Mouse (Mus musculus) ES-E14 (cell line): ENCODE data around the gene Hira. TPM values are rescaled to one million over a fixed set of nuclear protein-coding genes. Genes with fewer than 3 reads are reported as not detected.

Experiments used
- DNase-seq: peaks from one replicate; pipeline ENCODE4 v3.0.0-alpha.2; 2013; ENCODE audit warnings: low read depth, low spot score
- H3K27ac ChIP-seq: 2 replicates; pipeline ENCODE4 v1.5.1; 2012; ENCODE audit warnings: low read depth, mild to moderate bottlenecking, low read length, moderate library complexity, mixed read lengths; ENCODE audit not compliant: poor library complexity, insufficient read depth, severe bottlenecking
- H3K36me3 ChIP-seq: 2 replicates; pipeline ENCODE4 v1.6.1; 2012; ENCODE audit warnings: mild to moderate bottlenecking, low read length, moderate library complexity, mixed read lengths; ENCODE audit not compliant: control insufficient read depth, poor library complexity, insufficient read depth, severe bottlenecking
- H3K4me1 ChIP-seq, 2 experiments: fragments of 150-350 bp in 1 of 2; sonication (generic) in 1 of 2; 2 replicates each; pipeline ENCODE4 v1.6.1; 2012; ENCODE audit warnings: low read length in 2 of 2, mild to moderate bottlenecking in 1 of 2, mixed read lengths in 1 of 2; ENCODE audit not compliant: control insufficient read depth in 2 of 2, insufficient read depth in 2 of 2, poor library complexity in 1 of 2
- H3K4me3 ChIP-seq, 2 experiments: fragments of 150-350 bp in 1 of 2; sonication (generic) in 1 of 2; 2 replicates each; pipeline ENCODE4 v1.5.1; 2012; ENCODE audit warnings: low read length in 2 of 2, low read depth in 1 of 2, mild to moderate bottlenecking in 1 of 2, mixed read lengths in 1 of 2; ENCODE audit not compliant: insufficient read depth in 1 of 2, poor library complexity in 1 of 2, severe bottlenecking in 1 of 2
- H3K9ac ChIP-seq: 2 replicates; pipeline ENCODE4 v1.6.1; 2012; ENCODE audit warnings: low read depth, mild to moderate bottlenecking, low read length, mixed read lengths; ENCODE audit not compliant: poor library complexity, insufficient read depth, severe bottlenecking
- H3K9me3 ChIP-seq: fragments of 150-350 bp; sonication (generic); 2 replicates; pipeline ENCODE4 v1.6.1; 2012; ENCODE audit warnings: low read depth, mild to moderate bottlenecking, low read length; ENCODE audit not compliant: control insufficient read depth, insufficient read depth
- CHD2 ChIP-seq: IDR thresholded peaks from 2 replicates; pipeline ENCODE4 v1.6.1; 2014; ENCODE audit warnings: mild to moderate bottlenecking, low read depth, low read length, inconsistent platforms
- HCFC1 ChIP-seq: IDR thresholded peaks from 2 replicates; pipeline ENCODE4 v1.6.1; 2012; ENCODE audit warnings: low read length, inconsistent platforms, borderline replicate concordance; ENCODE audit not compliant: insufficient read depth
- MAFK ChIP-seq: IDR thresholded peaks from 2 replicates; pipeline ENCODE4 v1.6.1; 2014; ENCODE audit warnings: mild to moderate bottlenecking, low read depth, low read length, inconsistent platforms; ENCODE audit not compliant: insufficient read depth
- ZC3H11A ChIP-seq: IDR thresholded peaks from 2 replicates; pipeline ENCODE4 v1.6.1; 2012; ENCODE audit warnings: low read depth, mild to moderate bottlenecking, inconsistent platforms, low read length, borderline replicate concordance
- ZNF384 ChIP-seq: IDR thresholded peaks from 2 replicates; pipeline ENCODE4 v1.6.1; 2012; ENCODE audit warnings: low read depth, low read length, inconsistent platforms
- in situ Hi-C, 2 experiments: fragments of 600-800 bp; cut with MboI; formaldehyde crosslinking; loops; one replicate each; pipeline ENCODE4 v1.15.1; 2025; ENCODE audit warnings: low sequenced_read_pairs in 2 of 2, inconsistent platforms in 1 of 2; ENCODE audit not compliant: unreplicated experiment in 2 of 2
- total RNA-seq: library from RNA; depleted of rRNA; stranded (reverse); fragments of 300-350 nt; gene quantifications from 2 replicates; pipeline ENCODE4 v1.2.3, GENCODE M21; 2012

The Hira gene
- total RNA-seq, 1 experiment: 58.2 TPM

DNA sequence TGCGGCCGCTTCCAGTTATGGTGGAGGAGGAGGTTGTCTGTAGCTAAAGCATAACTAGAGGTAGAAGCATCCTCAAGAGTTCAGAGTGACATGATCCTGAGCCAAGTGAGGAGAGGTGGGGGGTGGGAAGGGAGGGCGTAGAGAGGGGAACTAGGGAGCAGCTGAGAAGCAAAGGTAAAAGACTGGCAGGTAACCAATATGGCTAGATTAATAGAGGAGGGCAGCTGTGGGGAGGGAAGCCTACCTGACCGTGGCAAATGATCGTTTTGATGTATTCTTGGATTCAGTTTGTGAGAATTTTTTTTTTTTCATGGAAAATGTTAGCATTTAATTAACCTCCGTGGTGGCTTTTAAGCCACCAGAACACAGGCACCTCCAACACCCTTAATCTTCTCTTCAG, 67.1 kb downstream of the Hira start:
- H3K9ac ChIP-seq: no peak overlapping the region
- in situ Hi-C loops: no loop called here
- no peak for TF ChIP-seq ZC3H11A
- TF ChIP-seq ZNF384: no peak
- TF ChIP-seq HCFC1: no peak
- TF ChIP-seq MAFK: no peak
- no peak for TF ChIP-seq CHD2
- peaks cover 26% of the 10 kb centered on the region for H3K36me3 ChIP-seq
- no peak for DNase-seq
- H3K9me3 ChIP-seq: no peaks in the 10 kb centered on the region
- H3K4me3 ChIP-seq: no peak overlapping the region
- H3K4me1 ChIP-seq: peaks cover 0 to 2% of the 10 kb centered on the region in 2 experiments; a peak in 1 of 4 replicates
- no peak overlapping the region for H3K27ac ChIP-seq

DNA sequence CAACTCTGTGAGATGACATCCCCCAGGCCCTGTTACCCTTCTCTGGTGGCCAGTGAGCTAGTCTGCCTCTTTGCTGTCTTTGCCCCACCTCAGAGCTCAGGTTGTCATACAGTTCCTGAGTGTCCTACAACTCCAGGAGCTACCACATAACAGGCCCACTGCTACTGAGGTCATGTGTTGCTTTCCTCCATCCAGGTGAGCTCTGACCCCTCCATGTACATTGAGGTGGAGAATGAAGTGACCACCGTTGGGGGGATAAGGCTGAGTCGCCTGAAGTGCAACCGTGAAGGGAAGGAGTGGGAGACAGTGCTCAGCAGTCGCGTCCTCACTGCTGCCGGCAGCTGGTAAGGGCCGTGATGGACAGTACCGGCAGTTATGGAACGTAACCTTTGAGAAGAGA, 72.1 kb downstream of the Hira start:
- in situ Hi-C loops: no loop called here
- Histone ChIP-seq H3K9me3 (no peaks in the 10 kb centered on the region), H3K9ac (no peak overlapping the region), H3K36me3 (peaks cover 52% of the 10 kb centered on the region), H3K4me1 (no peaks in the 10 kb centered on the region), H3K4me3 (no peak overlapping the region), H3K27ac (no peak overlapping the region)
- no peak for DNase-seq
- TF ChIP-seq ZNF384: no peak
- no peak for TF ChIP-seq HCFC1
- no peak for TF ChIP-seq ZC3H11A

- H3K36me3 ChIP-seq: peaks cover 63% of the 10 kb centered on the region
- in situ Hi-C loops: no loop called here
- no peak for DNase-seq
- no peaks in the 10 kb centered on the region for H3K4me1 ChIP-seq
- no peak for TF ChIP-seq MAFK
- TF ChIP-seq CHD2: no peak
- TF ChIP-seq HCFC1: no peak
- TF ChIP-seq ZC3H11A: no peak
- TF ChIP-seq ZNF384: no peak
- no peaks in the 10 kb centered on the region for H3K9me3 ChIP-seq
- H3K4me3 ChIP-seq: no peak overlapping the region
- H3K27ac ChIP-seq: no peak overlapping the region
- H3K9ac ChIP-seq: no peak overlapping the region
Observed at GRCm38 (mm10) chr16:18950351-18950750, 73.5 kb downstream of the Hira start.

- DNase-seq: no peak
- no peak for TF ChIP-seq MAFK
- TF ChIP-seq CHD2: no peak
- no peak for TF ChIP-seq ZC3H11A
- no peak for TF ChIP-seq HCFC1
- no peak for TF ChIP-seq ZNF384
- Histone ChIP-seq H3K27ac (no peak overlapping the region), H3K4me1 (no peaks in the 10 kb centered on the region), H3K36me3 (peaks cover 64% of the 10 kb centered on the region), H3K9ac (no peak overlapping the region), H3K9me3 (no peaks in the 10 kb centered on the region), H3K4me3 (no peak overlapping the region)
- in situ Hi-C loops: no loop called here
Observed at GRCm38 (mm10) chr16:18952813-18953212, 76.0 kb downstream of the Hira start.

GRCm38 (mm10) chr16:18955070-18955469, 78.2 kb downstream of the Hira start:
- Histone ChIP-seq H3K27ac (no peak overlapping the region), H3K4me1 (no peaks in the 10 kb centered on the region), H3K9me3 (no peaks in the 10 kb centered on the region), H3K9ac (no peak overlapping the region), H3K4me3 (no peak overlapping the region), H3K36me3 (peaks cover 55% of the 10 kb centered on the region)
- in situ Hi-C loops: no loop called here
- TF ChIP-seq HCFC1 (no peak), MAFK (no peak), ZC3H11A (no peak), CHD2 (no peak), ZNF384 (no peak)
- DNase-seq: no peak
